Mouse (Mus musculus) C2C12 (cell line): Measurements from ENCODE around the gene Cntrob.

Source experiments
- CEBPB ChIP-seq: IDR thresholded peaks from one replicate; pipeline ENCODE4 v1.6.1; 2011; ENCODE audit warnings: low read depth, mild to moderate bottlenecking, control low read depth, moderate library complexity
- CTCF ChIP-seq: IDR thresholded peaks from one replicate; pipeline ENCODE4 v1.5.1; 2011; ENCODE audit not compliant: control insufficient read depth, insufficient read depth, insufficient read length
- MAX ChIP-seq: IDR thresholded peaks from one replicate; pipeline ENCODE4 v1.6.1; 2011; ENCODE audit warnings: mild to moderate bottlenecking, control low read depth
- MYOD1 ChIP-seq: IDR thresholded peaks from one replicate; pipeline ENCODE4 v1.6.1; 2011; ENCODE audit warnings: low read depth; ENCODE audit not compliant: control insufficient read depth, insufficient read length
- MYOG ChIP-seq: IDR thresholded peaks from one replicate; pipeline ENCODE4 v1.6.1; 2011; ENCODE audit not compliant: control insufficient read depth, insufficient read length; ENCODE audit errors: extremely low read depth
- USF1 ChIP-seq: IDR thresholded peaks from one replicate; pipeline ENCODE4 v1.6.1; 2011; ENCODE audit warnings: low read depth, mild to moderate bottlenecking, control low read depth, moderate library complexity

- TF ChIP-seq MAX (no peak), CTCF (no peak), MYOG (no peak), USF1 (no peak), MYOD1 (peak; percentile 56), CEBPB (no peak)
Observed at GRCm38 (mm10) chr11:69257072-69257471, 66.5 kb downstream of the Cntrob start.
